Mouse (Mus musculus) hindbrain, embryonic 15.5 days (tissue): ENCODE data around the gene Ctse. TPM values are rescaled to one million over a fixed set of nuclear protein-coding genes. Genes with fewer than 3 reads are reported as not detected.

Source experiments
- ATAC-seq: fragments of 200-750 bp; cut with Nextera tagmentation; 2 replicates; pipeline ENCODE4 v1.8.0; 2017; ENCODE audit warnings: low read depth, moderate number of reproducible peaks, moderate TSS enrichment; ENCODE audit not compliant: low FRiP score
- H3K27ac ChIP-seq: fragments of 300-500 bp; sonication (generic); replicated peaks from 2 replicates; pipeline ENCODE4 v1.5.1; 2015; ENCODE audit warnings: mild to moderate bottlenecking, inconsistent platforms
- H3K27me3 ChIP-seq: fragments of 300-500 bp; sonication (generic); 2 replicates; pipeline ENCODE4 v1.6.1; 2015; ENCODE audit warnings: control low read depth, inconsistent platforms
- H3K36me3 ChIP-seq: fragments of 300-500 bp; sonication (generic); 2 replicates; pipeline ENCODE4 v1.6.1; 2015; ENCODE audit warnings: control low read depth, inconsistent platforms
- H3K4me1 ChIP-seq: fragments of 300-500 bp; sonication (generic); replicated peaks from 2 replicates; pipeline ENCODE4 v1.6.1; 2015; ENCODE audit warnings: control low read depth, inconsistent platforms
- H3K4me2 ChIP-seq: fragments of 300-500 bp; sonication (generic); 2 replicates; pipeline ENCODE4 v1.6.1; 2015; ENCODE audit warnings: moderate library complexity, mild to moderate bottlenecking, inconsistent platforms
- H3K4me3 ChIP-seq: fragments of 300-500 bp; sonication (generic); 2 replicates; pipeline ENCODE4 v1.5.1; 2015; ENCODE audit warnings: mild to moderate bottlenecking, inconsistent platforms
- H3K9ac ChIP-seq: fragments of 300-500 bp; sonication (generic); 2 replicates; pipeline ENCODE4 v1.6.1; 2015; ENCODE audit warnings: inconsistent platforms
- H3K9me3 ChIP-seq: fragments of 300-500 bp; sonication (generic); 2 replicates; pipeline ENCODE4 v1.6.1; 2016; ENCODE audit warnings: control low read depth, inconsistent platforms
- whole genome bisulfite sequencing: fragments of 180-500 bp; shearing (Covaris S2); methylation state at CpG from one replicate; pipeline ENCODE4 v1.1.7; 2015; 5-methylcytosine and 5-hydroxymethylcytosine counted together
- polyA plus RNA-seq: library from polyadenylated mRNA; unstranded; fragments of >200 nt; fragmentation: Nextera tagmentation; extraction: Ambion mirVana; gene quantifications from 2 replicates; pipeline ENCODE4 v1.2.1, GENCODE M21; 2015

The Ctse gene
- polyA plus RNA-seq, 1 experiment from 2014 or later, result not detected

GRCm38 (mm10) chr1:131660266-131660665, 22.2 kb downstream of the Ctse start:
- no peak overlapping the region for H3K9ac ChIP-seq
- H3K9me3 ChIP-seq, result no peaks in the 10 kb centered on the region
- WGBS, result 83% methylated on average over 2 of the region's 2 CpGs
- H3K27ac ChIP-seq, result no peak overlapping the region
- no peaks in the 10 kb centered on the region for H3K36me3 ChIP-seq
- no peaks in the 10 kb centered on the region for H3K27me3 ChIP-seq
- no peak overlapping the region for H3K4me3 ChIP-seq
- no peak overlapping the region for H3K4me2 ChIP-seq
- ATAC-seq, result no peak
- H3K4me1 ChIP-seq, result peaks cover 8% of the 10 kb centered on the region

DNA sequence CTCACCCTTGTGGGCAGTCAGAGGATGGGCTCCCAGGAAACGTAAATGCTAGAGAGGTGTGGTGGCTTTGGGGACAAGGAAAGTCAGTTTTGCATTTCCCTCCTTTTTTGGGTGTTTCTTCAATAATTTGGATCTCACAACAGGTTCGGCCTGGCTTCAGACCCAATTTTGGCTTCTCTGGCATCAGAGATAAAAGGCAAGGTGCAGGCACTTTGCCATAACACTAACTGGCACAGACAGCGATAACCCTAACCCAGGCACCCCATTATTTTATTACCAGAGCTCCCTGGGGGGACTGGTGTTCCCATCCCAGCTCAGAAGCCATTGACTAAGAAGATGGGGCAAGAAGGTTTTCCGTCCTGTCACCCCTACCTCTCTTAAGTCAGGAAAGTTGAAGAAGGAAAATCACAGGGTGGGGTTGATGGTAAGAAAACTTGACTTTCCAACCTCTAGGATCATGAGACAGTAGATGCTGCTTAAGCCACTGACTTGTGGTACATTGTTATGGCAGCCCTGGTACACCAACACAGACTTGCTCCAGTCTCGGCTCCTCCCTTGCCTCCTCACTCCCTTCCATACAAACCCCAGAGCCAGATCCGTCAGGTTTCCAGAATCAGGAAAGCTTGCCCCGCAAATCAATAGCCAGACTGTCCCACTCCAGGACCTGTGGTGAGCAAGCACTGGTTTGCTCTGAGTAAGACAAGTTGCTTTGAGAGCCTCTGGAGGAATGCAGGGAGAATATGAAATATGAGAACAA, 22.8 kb downstream of the Ctse start:
- H3K27me3 ChIP-seq, result no peaks in the 10 kb centered on the region
- H3K9ac ChIP-seq, result no peak overlapping the region
- WGBS, result 79% methylated on average over 7 of the region's 7 CpGs
- peaks cover 8% of the 10 kb centered on the region for H3K4me1 ChIP-seq
- ATAC-seq, result no peak
- H3K27ac ChIP-seq, result no peak overlapping the region
- no peak overlapping the region for H3K4me2 ChIP-seq
- no peaks in the 10 kb centered on the region for H3K36me3 ChIP-seq
- no peaks in the 10 kb centered on the region for H3K9me3 ChIP-seq
- H3K4me3 ChIP-seq, result no peak overlapping the region

GRCm38 (mm10) chr1:131661749-131662148, 23.6 kb downstream of the Ctse start:
- H3K9ac ChIP-seq, result no peak overlapping the region
- H3K4me2 ChIP-seq, result no peak overlapping the region
- no peaks in the 10 kb centered on the region for H3K36me3 ChIP-seq
- peaks cover 8% of the 10 kb centered on the region for H3K4me1 ChIP-seq
- ATAC-seq, result no peak
- H3K27ac ChIP-seq, result no peak overlapping the region
- H3K27me3 ChIP-seq, result no peaks in the 10 kb centered on the region
- WGBS, result 82% methylated on average over 3 of the region's 3 CpGs
- no peaks in the 10 kb centered on the region for H3K9me3 ChIP-seq
- no peak overlapping the region for H3K4me3 ChIP-seq

DNA sequence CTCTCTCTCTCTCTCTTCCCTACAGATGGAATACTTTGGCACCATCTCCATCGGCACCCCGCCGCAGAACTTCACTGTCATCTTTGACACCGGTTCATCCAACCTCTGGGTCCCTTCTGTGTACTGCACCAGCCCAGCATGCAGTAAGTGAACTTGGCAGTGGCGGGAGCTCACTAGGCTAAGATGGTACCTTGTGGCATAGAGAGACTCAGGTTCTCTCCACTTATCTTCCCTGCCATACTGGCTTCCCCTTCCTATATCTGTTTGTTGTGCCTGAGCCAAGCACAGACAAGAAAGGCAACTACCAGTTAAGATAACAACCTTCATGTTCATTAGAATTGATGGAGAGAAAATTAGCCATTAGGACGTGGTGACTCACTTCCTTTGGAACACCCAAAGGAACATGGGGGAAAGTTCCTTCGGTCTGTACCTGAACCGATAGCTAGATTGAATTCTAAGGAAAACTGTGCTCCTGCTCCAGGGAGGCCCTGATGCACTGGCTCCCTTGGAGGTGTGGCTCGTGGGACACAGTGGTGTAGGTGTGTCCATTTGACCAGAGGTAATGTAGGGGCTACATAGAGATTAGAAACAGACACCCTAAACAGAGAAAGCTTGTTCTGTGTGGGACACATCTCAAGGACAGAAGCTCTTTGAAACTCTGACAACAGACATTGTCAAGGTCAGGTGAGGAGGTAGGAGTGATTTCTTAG, 25.3 kb downstream of the Ctse start:
- ATAC-seq, result no peak
- Histone ChIP-seq H3K4me2 (no peak overlapping the region), H3K36me3 (no peaks in the 10 kb centered on the region), H3K9ac (no peak overlapping the region), H3K4me1 (no peaks in the 10 kb centered on the region), H3K27ac (no peak overlapping the region), H3K27me3 (no peaks in the 10 kb centered on the region), H3K4me3 (no peak overlapping the region), H3K9me3 (no peaks in the 10 kb centered on the region)
- 85% methylated on average over 9 of the region's 9 CpGs for WGBS

DNA sequence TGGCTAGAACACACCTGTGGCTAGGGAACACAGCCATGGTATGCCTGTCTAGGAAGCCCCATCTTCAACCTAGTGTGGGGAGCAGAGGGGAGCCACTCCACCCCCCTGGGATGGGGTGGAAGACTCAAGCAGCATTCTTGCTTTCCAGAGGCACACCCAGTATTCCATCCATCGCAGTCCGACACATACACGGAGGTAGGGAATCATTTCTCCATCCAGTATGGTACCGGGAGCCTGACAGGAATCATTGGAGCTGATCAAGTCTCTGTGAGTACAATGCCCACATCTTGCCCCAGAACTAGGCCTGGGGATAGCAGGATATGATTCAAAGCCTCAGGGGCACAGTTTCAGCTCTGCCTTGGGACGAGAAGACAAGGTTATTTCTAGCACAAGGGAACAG, 26.0 kb downstream of the Ctse start:
- H3K9ac ChIP-seq, result no peak overlapping the region
- H3K4me2 ChIP-seq, result no peak overlapping the region
- H3K27ac ChIP-seq, result no peak overlapping the region
- no peaks in the 10 kb centered on the region for H3K27me3 ChIP-seq
- no peak for ATAC-seq
- H3K9me3 ChIP-seq, result no peaks in the 10 kb centered on the region
- WGBS, result 88% methylated on average over 5 of the region's 5 CpGs
- no peaks in the 10 kb centered on the region for H3K4me1 ChIP-seq
- H3K36me3 ChIP-seq, result no peaks in the 10 kb centered on the region
- no peak overlapping the region for H3K4me3 ChIP-seq

DNA sequence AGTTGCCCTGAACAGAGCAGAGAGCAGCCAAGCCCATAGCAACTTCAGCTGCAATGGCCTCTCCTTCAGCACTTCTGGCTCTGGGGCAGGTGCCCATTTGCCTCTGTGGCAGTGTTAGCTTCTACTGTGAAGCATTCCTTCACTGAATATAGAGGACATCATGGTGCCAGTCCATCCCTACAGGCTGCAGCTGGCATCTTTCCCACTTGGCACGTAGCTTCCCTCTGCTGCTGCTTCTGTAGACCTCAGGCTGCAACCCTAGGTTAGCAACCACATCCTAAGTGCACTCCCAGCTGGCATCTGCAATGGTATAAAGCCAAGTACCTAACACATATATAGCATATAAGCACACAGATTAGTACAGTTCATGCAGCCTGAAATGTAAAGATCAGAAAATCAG, 27.8 kb downstream of the Ctse start:
- no peak overlapping the region for H3K4me3 ChIP-seq
- H3K4me1 ChIP-seq, result no peaks in the 10 kb centered on the region
- H3K9ac ChIP-seq, result no peak overlapping the region
- no peaks in the 10 kb centered on the region for H3K36me3 ChIP-seq
- H3K4me2 ChIP-seq, result no peak overlapping the region
- no peaks in the 10 kb centered on the region for H3K9me3 ChIP-seq
- H3K27me3 ChIP-seq, result no peaks in the 10 kb centered on the region
- WGBS, result 63% methylated on average over 1 of the region's 1 CpGs
- H3K27ac ChIP-seq, result no peak overlapping the region
- no peak for ATAC-seq

- H3K27ac ChIP-seq, result no peak overlapping the region
- H3K9ac ChIP-seq, result no peak overlapping the region
- no peak overlapping the region for H3K4me2 ChIP-seq
- H3K27me3 ChIP-seq, result no peaks in the 10 kb centered on the region
- WGBS, result 93% methylated on average over 8 of the region's 8 CpGs
- H3K9me3 ChIP-seq, result no peaks in the 10 kb centered on the region
- H3K36me3 ChIP-seq, result no peaks in the 10 kb centered on the region
- no peak overlapping the region for H3K4me3 ChIP-seq
- no peaks in the 10 kb centered on the region for H3K4me1 ChIP-seq
- no peak for ATAC-seq
Measured at GRCm38 (mm10) chr1:131671113-131671512, 33.0 kb downstream of the Ctse start.

DNA sequence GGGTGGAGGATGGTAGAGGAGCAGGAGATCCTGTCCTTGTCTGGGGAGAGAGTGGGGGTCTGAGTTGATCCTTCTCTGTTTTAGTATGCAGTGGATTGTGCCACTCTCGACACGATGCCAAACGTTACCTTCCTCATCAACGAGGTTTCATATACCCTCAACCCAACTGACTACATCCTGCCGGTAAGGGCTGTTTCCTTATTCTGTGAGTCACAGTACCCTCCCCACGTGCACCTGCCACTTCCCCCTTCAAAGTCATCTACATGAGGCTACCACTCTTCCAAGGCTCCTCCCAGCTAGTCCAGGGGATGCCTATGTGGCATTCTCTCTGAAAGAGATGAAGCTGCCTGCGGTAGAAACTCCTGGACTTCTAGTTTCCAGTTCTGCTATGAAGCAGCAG, 34.3 kb downstream of the Ctse start:
- Histone ChIP-seq H3K4me2 (no peak overlapping the region), H3K27me3 (no peaks in the 10 kb centered on the region), H3K4me3 (no peak overlapping the region), H3K4me1 (no peaks in the 10 kb centered on the region), H3K36me3 (no peaks in the 10 kb centered on the region), H3K9me3 (no peaks in the 10 kb centered on the region), H3K9ac (no peak overlapping the region), H3K27ac (no peak overlapping the region)
- ATAC-seq, result no peak
- WGBS, result 86% methylated on average over 7 of the region's 7 CpGs

- ATAC-seq, result no peak
- no peaks in the 10 kb centered on the region for H3K9me3 ChIP-seq
- 88% methylated on average over 5 of the region's 5 CpGs for WGBS
- H3K27me3 ChIP-seq, result no peaks in the 10 kb centered on the region
- H3K27ac ChIP-seq, result no peak overlapping the region
- no peaks in the 10 kb centered on the region for H3K36me3 ChIP-seq
- no peak overlapping the region for H3K9ac ChIP-seq
- H3K4me1 ChIP-seq, result no peaks in the 10 kb centered on the region
- no peak overlapping the region for H3K4me2 ChIP-seq
- no peak overlapping the region for H3K4me3 ChIP-seq
Measured at GRCm38 (mm10) chr1:131679644-131680043, 41.5 kb downstream of the Ctse start.

DNA sequence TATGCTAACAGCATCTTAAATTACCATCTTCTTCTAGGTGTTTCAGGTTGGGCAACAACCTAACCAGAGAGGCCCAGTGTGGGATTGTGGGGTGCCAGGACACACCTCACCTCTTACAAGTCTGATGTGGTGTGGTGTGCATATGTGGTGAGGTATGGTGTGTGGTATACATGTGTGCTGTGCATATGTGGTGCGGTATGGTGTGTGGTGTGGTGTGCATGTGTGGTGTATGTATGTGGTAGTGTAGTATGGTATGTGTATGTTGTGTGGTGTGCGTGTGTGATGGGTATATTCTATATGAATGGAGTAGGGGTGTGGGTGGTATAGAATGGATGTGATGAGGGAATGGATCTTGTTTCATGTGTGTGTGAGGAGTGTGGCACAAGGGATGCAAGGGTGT, 49.6 kb downstream of the Ctse start:
- Histone ChIP-seq H3K4me1 (no peaks in the 10 kb centered on the region), H3K9ac (no peak overlapping the region), H3K27ac (no peak overlapping the region), H3K4me2 (no peak overlapping the region), H3K9me3 (no peaks in the 10 kb centered on the region), H3K36me3 (no peaks in the 10 kb centered on the region), H3K27me3 (no peaks in the 10 kb centered on the region), H3K4me3 (no peak overlapping the region)
- ATAC-seq, result no peak
- WGBS, result 96% methylated on average over 2 of the region's 2 CpGs

DNA sequence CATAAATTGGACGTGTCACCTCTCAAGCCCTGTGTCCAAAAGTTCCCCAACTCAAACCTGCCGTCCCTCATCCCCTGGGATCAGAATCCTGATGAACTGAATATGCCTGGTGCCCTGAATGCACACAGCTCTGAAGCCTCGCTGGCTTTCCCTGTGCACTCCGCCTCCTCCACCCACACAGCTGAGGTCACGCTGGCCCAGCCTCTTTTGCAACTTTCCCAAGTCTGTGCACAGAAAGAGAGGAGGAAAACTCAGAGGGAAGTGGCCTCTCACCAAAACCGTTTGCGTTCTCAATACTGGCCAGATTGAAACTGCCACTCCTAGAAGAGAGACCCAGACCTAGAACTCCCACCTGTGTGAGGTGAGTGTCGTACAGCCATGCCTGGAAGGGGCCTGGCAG, 50.4 kb downstream of the Ctse start, which contains the start of gene Rab7b:
Gene Rab7b, plus strand, starts transcription at position 221 of the 400 bp plus-strand sequence.
- Histone ChIP-seq H3K4me1 (no peaks in the 10 kb centered on the region), H3K4me3 (no peak within 1 kb of the TSS), H3K9me3 (no peaks in the 10 kb centered on the region), H3K27ac (no peak within 1 kb of the TSS), H3K9ac (no peak within 1 kb of the TSS), H3K36me3 (no peaks in the 10 kb centered on the region), H3K27me3 (no peaks in the 10 kb centered on the region), H3K4me2 (no peak within 1 kb of the TSS)
- no peak for ATAC-seq
- WGBS, result 59% methylated on average over 8 of the region's 8 CpGs

DNA sequence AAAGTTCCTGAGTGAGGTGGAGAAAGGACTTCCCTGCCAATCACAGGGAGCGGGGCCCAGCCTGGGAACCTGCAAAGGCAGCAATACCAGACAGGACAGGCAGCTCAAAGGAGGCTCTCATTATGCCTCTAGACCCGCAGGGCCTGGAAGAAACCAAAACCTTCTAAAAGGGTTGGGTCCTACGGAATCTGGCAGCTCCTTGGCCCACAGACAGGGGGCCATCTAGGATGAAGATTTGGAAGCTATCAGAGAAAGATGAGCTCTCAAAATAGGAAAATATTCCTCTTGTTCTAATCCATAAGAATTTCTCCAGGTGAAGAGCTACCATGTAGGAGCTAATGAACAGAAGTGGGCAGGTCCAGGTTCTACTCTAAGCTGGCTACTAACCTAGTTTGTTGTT, 50.9 kb downstream of the Ctse start:
- H3K4me2 ChIP-seq, result no peak overlapping the region
- no peak overlapping the region for H3K9ac ChIP-seq
- no peaks in the 10 kb centered on the region for H3K4me1 ChIP-seq
- no peak overlapping the region for H3K27ac ChIP-seq
- no peak for ATAC-seq
- H3K4me3 ChIP-seq, result no peak overlapping the region
- no peaks in the 10 kb centered on the region for H3K36me3 ChIP-seq
- H3K27me3 ChIP-seq, result no peaks in the 10 kb centered on the region
- no peaks in the 10 kb centered on the region for H3K9me3 ChIP-seq
- 76% methylated on average over 3 of the region's 3 CpGs for WGBS
